Mouse (Mus musculus): ENCODE measurements around the gene 4933403O08Rik.

Gene 4933403O08Rik

DNA sequence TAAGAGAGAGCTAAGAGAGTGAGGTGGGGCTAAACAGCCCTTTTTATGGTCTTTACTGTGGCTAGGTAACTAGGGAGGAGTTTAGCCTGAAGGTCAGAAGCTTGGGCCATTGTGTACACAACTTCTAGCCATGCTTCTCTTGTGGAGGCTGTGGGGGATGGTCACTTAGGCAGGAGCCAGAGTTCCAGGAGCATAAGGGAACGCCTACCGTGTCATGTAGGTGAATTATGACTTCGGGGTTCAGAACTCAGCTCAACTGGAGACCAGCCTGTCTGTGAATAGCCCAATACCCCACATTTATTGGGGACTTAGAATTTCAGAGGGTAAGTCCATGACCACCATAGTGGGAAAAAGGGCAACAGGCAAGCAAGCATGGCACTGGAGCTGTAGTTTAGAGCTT lies at the start of gene 4933403O08Rik:
TSS of gene 4933403O08Rik (plus strand) at position 301 of the 400 bp plus-strand sequence.
- DNase-seq (ENCODE audit: low read depth, low spot score), result no peak

DNA sequence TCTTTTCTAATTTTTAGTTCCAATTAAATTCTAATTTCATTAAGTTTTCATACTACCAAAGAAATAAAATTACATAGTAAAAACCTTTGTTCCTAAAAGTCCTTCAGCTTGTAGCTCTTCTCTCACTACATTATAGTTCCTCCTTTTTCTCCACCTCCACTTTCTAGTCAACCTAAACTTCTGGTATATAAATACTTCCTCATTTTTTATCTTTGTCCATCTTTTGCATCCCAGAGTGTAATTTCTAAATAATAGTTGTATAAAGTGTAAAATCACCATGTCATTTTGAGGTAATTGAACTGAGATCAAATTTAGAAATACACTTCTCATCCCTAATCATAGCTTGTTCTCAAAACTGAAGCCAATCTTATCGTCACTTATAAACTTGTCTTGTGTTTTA lies 4.1 kb downstream of the 4933403O08Rik start:
- no peak for DNase-seq (ENCODE audit: low read depth, low spot score)

DNA sequence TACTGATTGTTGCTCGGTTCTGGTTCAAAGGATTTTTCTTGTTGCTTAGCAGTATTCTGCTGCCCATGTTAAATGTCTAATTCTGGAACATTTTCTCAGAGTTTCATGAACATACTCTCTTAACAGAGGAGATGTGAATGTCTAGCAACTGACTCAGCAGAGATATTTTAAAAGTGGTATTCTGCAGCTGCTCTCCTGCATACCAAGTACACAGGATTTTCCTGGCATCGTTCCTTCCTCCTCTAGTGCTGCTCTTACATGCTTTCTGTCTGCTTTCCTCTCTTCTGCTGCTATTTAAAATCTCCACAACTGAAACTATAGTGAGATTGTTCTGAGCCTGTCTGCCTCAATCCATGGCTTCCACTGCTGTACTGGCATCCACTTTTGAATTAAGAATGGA lies 16.7 kb downstream of the 4933403O08Rik start:
- DNase-seq (ENCODE audit: low read depth, low spot score), result no peak

DNA sequence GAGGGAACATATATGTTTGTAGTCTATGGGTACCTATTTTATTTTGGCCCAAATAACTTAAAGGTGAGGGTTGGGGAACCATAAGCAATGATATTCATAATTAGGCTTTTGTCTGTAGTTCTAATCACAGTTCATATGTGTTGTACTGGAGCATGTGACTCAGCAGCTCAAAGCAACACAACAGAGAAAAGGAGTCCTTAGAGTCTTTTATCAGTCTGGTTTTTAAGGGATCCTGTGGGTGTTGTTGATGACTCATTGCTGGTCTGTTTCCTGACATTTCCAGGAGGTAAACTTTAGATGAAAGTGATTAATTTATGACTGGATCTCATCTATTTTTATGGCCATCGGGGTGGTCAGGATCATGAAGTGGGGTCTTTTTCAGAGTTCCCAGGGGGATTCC lies 34.7 kb downstream of the 4933403O08Rik start:
- DNase-seq (ENCODE audit: low read depth, low spot score), result no peak

All from forelimb bud, embryonic 11.5 days (tissue).